Mouse (Mus musculus) central nervous system, embryonic 18 days (tissue): Measurements from ENCODE around the gene Gm20894. TPM values are rescaled to one million over a fixed set of nuclear protein-coding genes. Genes with fewer than 3 reads are reported as not detected.

Source experiments
- polyA plus RNA-seq: library from polyadenylated mRNA; depleted of rRNA; stranded (reverse); fragments of >200 nt; gene quantifications from 2 replicates; pipeline ENCODE4 v1.2.3, GENCODE M21; 2012; rRNA removed

Gm20894 gene
- polyA plus RNA-seq: not detected in 2 replicates

GRCm38 (mm10) chrY:28271412-28271811 is at the start of gene Gm20894:
Gene Gm20894, minus strand, starts transcription at chrY:28271512.

